Mouse (Mus musculus): ENCODE measurements at regions not wholly inside any gene's neighbourhood (a gene's known extent, or its start where the extent isn't known, plus 50 kb on each side); places are given as distances from the start of the nearest gene placed in this dataset.
A peak's percentile ranks its signal among the peaks of the same experiment; 100 is the strongest.

DNA sequence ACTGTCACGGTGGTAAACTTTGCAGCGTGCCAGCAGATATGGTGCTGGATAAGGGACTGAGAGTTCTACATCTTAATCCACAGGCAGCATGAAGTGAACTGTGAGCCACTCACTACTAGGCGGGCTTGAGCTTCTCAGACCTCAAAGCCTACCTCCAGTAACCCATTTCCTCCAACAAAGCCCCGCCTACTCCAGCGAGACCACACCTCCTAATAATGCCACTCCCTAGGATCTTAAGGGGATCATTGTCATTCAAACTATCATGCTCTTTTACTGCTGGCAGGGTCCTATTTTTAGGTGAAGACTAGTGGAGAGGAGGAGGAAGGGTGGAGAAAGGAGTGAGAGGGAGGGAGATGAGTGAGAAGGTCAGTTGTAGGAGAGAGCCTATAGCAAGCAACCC lies 122.0 kb downstream of the Mycn start:
- DNase-seq (ENCODE audit: low spot score) = no peak

DNA sequence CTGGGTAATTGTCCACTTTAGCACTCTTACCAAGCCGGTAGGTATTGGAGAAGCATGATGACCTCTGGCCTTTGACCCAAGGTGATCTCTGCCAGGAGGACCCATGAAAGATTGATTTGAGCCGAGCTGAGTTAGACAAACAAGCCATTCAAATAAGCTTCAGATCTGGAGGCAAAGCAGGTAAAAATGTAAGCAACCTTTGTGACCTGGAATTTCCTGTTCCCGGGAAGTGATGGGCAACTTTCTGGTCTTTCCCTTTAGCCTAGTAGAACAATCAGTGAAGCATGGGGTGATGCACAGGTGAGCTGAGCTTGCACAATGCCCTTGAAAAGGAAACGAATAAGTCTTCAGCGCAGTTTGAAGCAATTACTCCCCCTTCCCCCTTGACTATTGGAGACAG lies 127.0 kb downstream of the Mycn start:
- no peak for DNase-seq (ENCODE audit: low spot score)

- DNase-seq (ENCODE audit: low spot score) = peak; percentile 85
These were observed 128.8 kb downstream of the Mycn start for GRCm38 (mm10) chr12:12812873-12813272.

DNA sequence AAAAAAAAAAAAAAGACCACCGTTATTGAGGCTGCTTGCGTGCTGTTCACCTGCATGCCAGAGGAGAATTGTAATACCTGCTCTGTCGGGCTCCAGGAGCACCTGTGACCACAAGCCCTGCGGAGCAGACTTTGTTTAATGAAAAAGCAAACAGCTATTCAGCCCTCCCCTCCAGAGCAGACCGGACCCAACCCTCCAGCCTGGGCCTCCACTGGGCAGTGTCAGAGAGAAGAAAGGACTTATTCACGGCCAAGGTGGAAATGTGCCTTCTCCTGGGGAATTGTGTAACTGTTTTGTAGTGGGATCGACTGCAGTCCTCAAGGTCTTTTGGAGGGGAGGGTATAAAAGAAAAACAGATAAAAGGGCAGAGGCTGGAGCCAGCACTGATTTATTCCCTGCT lies 130.8 kb downstream of the Mycn start:
- peak; percentile 47 for DNase-seq (ENCODE audit: low spot score)

DNA sequence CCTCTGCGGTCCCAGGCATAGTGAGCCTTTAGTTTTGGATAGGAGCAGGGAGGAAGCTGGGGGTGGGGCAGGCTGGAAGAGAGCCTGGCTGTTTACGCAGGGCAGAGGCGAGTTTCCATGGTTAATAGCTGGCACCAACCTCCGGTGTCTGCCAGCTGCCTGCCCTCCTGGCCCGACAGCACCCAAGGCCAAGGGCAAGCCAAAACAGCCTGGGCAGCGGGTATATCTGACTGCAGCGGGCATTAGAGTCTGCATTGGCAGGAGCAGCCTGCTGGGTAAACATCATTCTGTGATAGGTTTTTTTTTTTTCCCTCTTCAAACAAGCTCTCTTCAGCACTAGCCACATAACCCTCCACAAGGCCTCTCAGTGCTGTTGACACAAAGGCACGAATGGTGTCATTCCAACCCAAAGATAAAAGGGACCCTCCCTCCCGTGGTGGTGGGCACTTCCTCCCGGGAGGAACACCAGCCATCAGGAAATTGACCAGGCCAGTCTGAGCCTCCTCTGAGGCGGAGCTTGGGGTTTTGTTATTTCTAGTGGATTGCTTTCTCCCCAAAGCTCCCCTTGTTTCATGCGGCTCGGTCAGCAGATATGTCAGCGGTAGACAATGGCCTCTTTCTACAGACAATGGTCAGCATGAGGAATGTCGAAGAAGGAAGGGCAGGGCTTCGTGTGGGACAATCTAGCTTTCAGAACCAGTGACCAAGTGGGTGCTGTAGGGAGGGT lies 131.4 kb downstream of the Mycn start:
- peak; percentile 76 for DNase-seq (ENCODE audit: low spot score)

DNA sequence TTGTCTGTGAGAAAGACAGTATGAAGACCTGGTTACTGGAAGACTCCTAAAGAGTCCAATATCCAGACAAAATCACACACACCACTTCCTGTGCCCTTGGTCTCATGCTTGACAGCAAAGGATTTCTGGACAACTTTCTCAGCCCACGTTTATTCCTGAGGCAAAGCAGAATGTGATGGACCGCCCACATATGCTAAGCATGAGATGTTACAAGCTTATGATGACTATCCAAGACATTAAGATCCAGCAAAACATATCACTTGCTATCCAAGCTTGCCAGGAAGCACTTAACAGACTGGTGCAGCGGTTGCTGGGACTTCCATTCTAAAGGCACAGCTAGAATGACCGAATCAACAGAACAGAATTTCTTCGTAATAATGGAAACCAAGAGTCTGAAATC lies 133.6 kb downstream of the Mycn start:
- no peak for DNase-seq (ENCODE audit: low spot score)

- DNase-seq (ENCODE audit: low spot score) = no peak
These were observed 138.1 kb downstream of the Mycn start for GRCm38 (mm10) chr12:12803602-12804001.

DNA sequence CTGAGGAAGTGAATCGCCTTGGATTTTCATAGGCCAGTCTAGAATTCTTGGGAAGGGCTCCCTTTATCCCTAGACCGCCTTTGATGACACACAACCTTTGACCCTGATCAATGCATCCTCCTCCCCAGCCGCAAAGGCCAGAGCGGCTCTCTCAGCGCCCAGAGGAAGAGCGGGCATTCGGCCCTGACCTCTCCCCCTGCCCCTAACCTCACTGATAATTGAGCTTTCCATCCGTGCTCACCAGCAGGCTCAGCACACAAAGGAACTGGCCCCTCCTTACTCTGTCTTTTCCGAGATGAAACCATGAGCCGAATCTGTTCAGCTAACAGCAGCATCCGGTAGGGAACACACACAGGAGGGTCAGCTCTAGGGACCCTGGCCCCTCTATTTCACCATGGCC lies 139.3 kb downstream of the Mycn start:
- peak; percentile 90 for DNase-seq (ENCODE audit: low spot score)

GRCm38 (mm10) chr12:12801700-12802099 lies 140.0 kb downstream of the Mycn start:
- no peak for DNase-seq (ENCODE audit: low spot score)

DNA sequence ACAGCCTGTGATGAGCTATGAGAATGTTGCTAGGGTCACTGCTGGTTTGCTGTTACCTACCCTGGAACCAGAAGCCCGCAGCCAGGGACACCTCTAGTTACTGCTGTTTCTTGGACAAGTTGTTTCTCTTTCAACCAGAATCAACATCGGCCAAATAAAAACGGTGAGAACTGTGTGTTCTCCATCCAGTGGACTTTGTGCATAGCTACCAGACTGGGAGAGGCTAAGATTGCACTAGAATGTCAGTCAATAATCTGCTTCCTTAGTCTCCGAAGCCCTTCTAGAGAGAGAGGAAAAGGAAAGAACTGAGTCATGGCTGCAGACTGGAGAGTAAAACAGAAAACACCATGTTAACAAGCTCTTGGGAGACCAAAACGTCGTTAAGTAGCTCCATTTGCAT lies 141.6 kb downstream of the Mycn start:
- no peak for DNase-seq (ENCODE audit: low spot score)

GRCm38 (mm10) chr12:12789052-12789451 lies 152.7 kb downstream of the Mycn start:
- DNase-seq (ENCODE audit: low spot score) = no peak

- no peak for DNase-seq (ENCODE audit: low spot score)
These were observed 153.4 kb downstream of the Mycn start for GRCm38 (mm10) chr12:12788263-12788852.

DNA sequence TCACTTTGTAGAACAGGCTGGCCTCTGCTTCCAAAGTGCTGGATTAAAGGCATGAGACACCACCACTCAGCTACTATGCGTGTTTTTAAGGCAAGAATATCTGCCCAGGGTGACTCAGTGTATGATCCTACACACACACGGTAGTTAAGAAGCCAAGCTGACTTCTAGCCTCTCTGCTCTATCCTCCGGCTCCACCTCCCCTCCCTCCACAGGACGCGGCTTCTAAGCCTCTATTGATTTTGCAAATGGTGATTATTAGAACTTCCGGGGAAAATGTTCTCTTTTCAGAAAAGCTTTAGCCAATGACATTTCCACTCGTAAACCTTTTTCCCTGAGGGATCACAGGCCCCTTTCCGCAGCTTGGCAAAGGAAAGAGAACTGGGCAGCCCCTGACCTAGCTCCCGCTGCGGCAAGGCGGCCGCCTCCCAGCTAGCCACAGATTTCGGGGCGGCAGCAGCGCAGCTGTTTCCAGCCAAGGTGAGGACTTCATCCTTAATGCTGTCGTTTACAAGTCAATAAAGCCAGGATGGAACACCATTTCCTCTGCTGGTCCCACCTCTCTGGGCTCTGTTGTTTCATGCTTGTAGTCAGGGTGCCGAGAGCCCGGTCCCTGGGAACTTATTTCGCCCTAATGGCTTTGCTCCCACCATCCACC lies 154.0 kb downstream of the Mycn start:
- peak; percentile 51 for DNase-seq (ENCODE audit: low spot score)

GRCm38 (mm10) chr12:12787161-12787560 lies 154.6 kb downstream of the Mycn start:
- DNase-seq (ENCODE audit: low spot score) = no peak

DNA sequence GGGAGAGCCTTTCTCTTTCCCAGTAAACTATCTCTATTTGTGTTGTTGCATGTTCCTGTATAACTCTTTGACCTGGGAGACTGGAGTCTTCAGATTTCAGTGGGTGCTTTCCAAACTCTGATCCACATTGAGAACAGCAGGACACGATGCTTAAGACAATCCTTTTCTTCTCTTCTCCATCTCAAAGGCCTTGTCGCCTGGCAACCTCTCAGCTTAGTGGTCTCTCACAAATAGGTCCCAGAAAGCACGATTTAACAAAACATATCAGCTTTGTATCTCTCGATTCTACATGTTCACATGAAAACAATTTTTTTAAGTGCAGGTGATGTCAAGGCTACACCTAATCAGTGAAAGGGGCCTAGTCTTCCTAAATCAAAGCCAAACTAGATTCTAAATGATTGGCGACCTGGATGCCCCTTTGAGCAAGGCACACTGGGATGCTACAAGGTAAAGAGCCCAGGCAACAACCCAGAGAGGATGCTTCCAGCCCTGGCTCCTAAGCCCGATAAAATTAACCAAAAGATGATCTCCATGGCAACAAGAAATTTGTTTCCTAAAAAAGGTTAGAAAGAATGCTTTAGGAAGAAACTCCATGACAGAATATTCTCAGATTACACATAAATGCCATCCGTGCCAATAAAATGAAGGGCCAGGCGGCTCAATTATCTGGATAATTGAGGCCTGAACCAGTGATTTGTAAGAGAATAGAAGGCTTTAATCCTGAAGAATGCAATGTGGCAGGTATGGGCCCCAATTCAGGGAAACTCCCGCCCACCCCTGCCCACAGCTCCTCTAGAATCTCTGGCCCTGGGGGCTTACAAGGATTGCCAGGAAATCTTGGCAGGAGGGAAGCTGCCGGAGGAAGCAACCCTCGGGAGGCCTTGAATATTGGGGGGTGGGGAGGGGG lies 157.8 kb downstream of the Mycn start:
- DNase-seq (ENCODE audit: low spot score) = no peak

DNA sequence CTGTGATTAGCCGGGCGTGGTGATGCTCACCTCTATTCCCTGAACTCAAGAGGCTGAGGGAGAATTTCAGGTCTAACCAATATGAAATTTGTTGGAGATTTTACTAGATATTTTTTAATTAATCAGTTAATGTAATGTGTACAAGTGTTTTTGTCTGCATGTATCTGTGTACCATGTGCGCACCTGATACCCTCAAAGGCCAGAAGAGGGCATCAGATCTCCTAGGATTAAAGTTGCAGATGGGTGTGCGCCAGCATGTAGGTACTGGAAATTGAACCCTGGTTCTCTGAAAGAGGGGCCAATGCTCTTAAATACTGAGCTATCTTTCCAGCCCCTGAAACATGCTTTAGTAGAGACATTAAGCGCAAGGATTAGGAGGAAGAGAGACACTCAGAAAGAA lies 160.2 kb downstream of the Mycn start:
- no peak for DNase-seq (ENCODE audit: low spot score)

- DNase-seq (ENCODE audit: low spot score) = no peak
These were observed 163.0 kb downstream of the Mycn start for GRCm38 (mm10) chr12:12778563-12779256.

GRCm38 (mm10) chr12:12777422-12777821 lies 164.3 kb downstream of the Mycn start:
- DNase-seq (ENCODE audit: low spot score) = no peak

GRCm38 (mm10) chr12:12776783-12777182 lies 164.9 kb downstream of the Mycn start:
- no peak for DNase-seq (ENCODE audit: low spot score)

DNA sequence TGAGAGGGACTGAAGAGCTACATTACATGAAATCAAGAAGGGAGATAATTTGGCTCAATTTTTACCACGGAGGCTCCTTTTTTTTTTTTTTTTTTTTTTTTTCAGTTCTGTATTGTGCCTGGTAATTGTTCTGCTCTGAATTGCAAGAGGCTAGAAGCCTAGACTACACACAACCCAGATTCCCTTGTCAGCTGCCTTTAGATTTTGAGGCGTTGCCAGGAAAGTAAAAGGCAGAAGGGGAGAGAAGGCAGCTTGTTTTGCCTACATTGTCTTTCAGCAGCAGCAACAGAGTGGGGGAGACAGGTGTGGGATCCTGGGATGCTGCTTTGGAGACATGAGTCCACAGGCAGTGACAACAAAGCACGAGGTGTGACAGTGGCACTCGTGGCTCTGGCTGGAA lies 170.7 kb downstream of the Mycn start:
- DNase-seq (ENCODE audit: low spot score) = no peak

- no peak for DNase-seq (ENCODE audit: low spot score)
These were observed 175.0 kb downstream of the Mycn start for GRCm38 (mm10) chr12:12766510-12767304.
